Mouse (Mus musculus) left cerebral cortex, adult 2 months (tissue): ENCODE measurements around the gene Tigit. TPM values are rescaled to one million over a fixed set of nuclear protein-coding genes. Genes with fewer than 3 reads are reported as not detected.

Source experiments
- DNase-seq, 2 experiments: peaks; one replicate each; pipeline ENCODE4 v3.0.0; 2021 to 2022; ENCODE audit warnings: low spot score in 2 of 2, mixed read lengths in 1 of 2; ENCODE audit errors: extremely low spot score in 1 of 2
- H3K27ac ChIP-seq: fragments of 200-600 bp; 2 replicates; pipeline ENCODE4 v1.8.1; 2022
- H3K4me3 ChIP-seq: fragments of 200-600 bp; 2 replicates; pipeline ENCODE4 v1.8.1; 2022
- CTCF ChIP-seq: fragments of 200-600 bp; IDR thresholded peaks from 2 replicates; pipeline ENCODE4 v1.8.1; 2022; ENCODE audit warnings: antibody characterized with exemption, mild to moderate bottlenecking, moderate library complexity
- intact Hi-C: fragments of 180-260 bp; cut with DNase I; formaldehyde crosslinking; loops from one replicate; pipeline ENCODE4 v1.15.1; 2025
- long read RNA-seq, 2 experiments: library from polyadenylated mRNA; stranded (forward); transcript quantifications; one replicate each; pipeline ENCODE4 v2.0.0; 2021; ENCODE audit warnings: borderline mapping rate in 2 of 2
- total RNA-seq, 2 experiments: library from RNA; stranded (reverse); gene quantifications; 2 replicates each; pipeline ENCODE4 v1.2.3; 2021

The Tigit gene
- total RNA-seq = not detected
- long read RNA-seq, experiment 1 = 0 reads
- long read RNA-seq, experiment 2 = 0 reads

GRCm38 (mm10) chr16:43663978-43664579 is at the start of gene Tigit:
Gene Tigit (minus strand): TSS chr16:43664146.
- intact Hi-C loops = no loop called here
- H3K27ac ChIP-seq = no peak within 1 kb of the TSS
- no peak for DNase-seq
- no peak for TF ChIP-seq CTCF
- H3K4me3 ChIP-seq = no peak within 1 kb of the TSS

- intact Hi-C loops = no loop called here
- no peak for DNase-seq
- no peak for TF ChIP-seq CTCF
- Histone ChIP-seq H3K4me3 (no peak overlapping the region), H3K27ac (no peak overlapping the region)
These were observed 47.4 kb upstream of the Tigit start for GRCm38 (mm10) chr16:43711361-43711760.

- no peak for TF ChIP-seq CTCF
- Histone ChIP-seq H3K27ac (no peak overlapping the region), H3K4me3 (no peak overlapping the region)
- no peak for DNase-seq
- intact Hi-C loops = no loop called here
These were observed 46.7 kb upstream of the Tigit start for GRCm38 (mm10) chr16:43710651-43711050.

- no peak for TF ChIP-seq CTCF
- no peak overlapping the region for H3K27ac ChIP-seq
- intact Hi-C loops = no loop called here
- no peak overlapping the region for H3K4me3 ChIP-seq
- no peak for DNase-seq
These were observed 46.2 kb upstream of the Tigit start for GRCm38 (mm10) chr16:43710134-43710475.

GRCm38 (mm10) chr16:43709432-43710133 is 45.6 kb upstream of the Tigit start:
- TF ChIP-seq CTCF = no peak
- H3K4me3 ChIP-seq = no peak overlapping the region
- intact Hi-C loops = no loop called here
- no peak overlapping the region for H3K27ac ChIP-seq
- DNase-seq = no peak

GRCm38 (mm10) chr16:43709062-43709413 is 45.1 kb upstream of the Tigit start:
- no peak for DNase-seq
- no peak for TF ChIP-seq CTCF
- H3K4me3 ChIP-seq = no peak overlapping the region
- intact Hi-C loops = no loop called here
- H3K27ac ChIP-seq = no peak overlapping the region

GRCm38 (mm10) chr16:43708335-43709061 is 44.6 kb upstream of the Tigit start:
- intact Hi-C loops = no loop called here
- Histone ChIP-seq H3K4me3 (no peak overlapping the region), H3K27ac (no peak overlapping the region)
- TF ChIP-seq CTCF = no peak
- no peak for DNase-seq

- H3K27ac ChIP-seq = no peak overlapping the region
- no peak for DNase-seq
- H3K4me3 ChIP-seq = no peak overlapping the region
- no peak for TF ChIP-seq CTCF
- intact Hi-C loops = no loop called here
These were observed 38.0 kb upstream of the Tigit start for GRCm38 (mm10) chr16:43701765-43702504.

GRCm38 (mm10) chr16:43700575-43700974 is 36.6 kb upstream of the Tigit start:
- Histone ChIP-seq H3K4me3 (no peak overlapping the region), H3K27ac (no peak overlapping the region)
- intact Hi-C loops = no loop called here
- TF ChIP-seq CTCF = no peak
- no peak for DNase-seq

- H3K4me3 ChIP-seq = no peak overlapping the region
- TF ChIP-seq CTCF = no peak
- H3K27ac ChIP-seq = no peak overlapping the region
- intact Hi-C loops = loop anchor here (5.0 kb wide), 1 partner anchor 72 kb away; no protein-coding TSS in a partner anchor
- no peak for DNase-seq
These were observed 35.0 kb upstream of the Tigit start for GRCm38 (mm10) chr16:43698735-43699649.

- intact Hi-C loops = loop anchor here (5.0 kb wide), 1 partner anchor 70 kb away; no protein-coding TSS in a partner anchor
- H3K4me3 ChIP-seq = no peak overlapping the region
- no peak for TF ChIP-seq CTCF
- no peak overlapping the region for H3K27ac ChIP-seq
- no peak for DNase-seq
These were observed 33.8 kb upstream of the Tigit start for GRCm38 (mm10) chr16:43697772-43698171.
